Mouse (Mus musculus) ES-CJ7 (cell line): ENCODE measurements at regions not wholly inside any gene's neighbourhood (a gene's known extent, or its start where the extent isn't known, plus 50 kb on each side); places are given as distances from the start of the nearest gene placed in this dataset.
"Not testable (repeated sequence)": the region's sequence is repeated elsewhere in the genome, so short reads cannot be mapped to it uniquely, and the experiment has no call there.

Experiments used
- DNase-seq: peaks from one replicate; pipeline ENCODE4 v3.0.0; 2011; ENCODE audit warnings: low read depth, low spot score

- DNase-seq, result no peak
Observed at GRCm38 (mm10) chr15:41283199-41283598, 1149.0 kb downstream of the 9330182O14Rik start.

- DNase-seq, result peak; percentile 36
Observed at GRCm38 (mm10) chr15:41286809-41287413, 1152.7 kb downstream of the 9330182O14Rik start.

- no peak for DNase-seq
Observed at GRCm38 (mm10) chr15:41297419-41297818, 1163.3 kb downstream of the 9330182O14Rik start.

- no peak for DNase-seq
Observed at GRCm38 (mm10) chr15:41306638-41307037, 1172.5 kb downstream of the 9330182O14Rik start.

- DNase-seq, result no peak
Observed at GRCm38 (mm10) chr15:41311728-41312320, 1177.7 kb downstream of the 9330182O14Rik start.

GRCm38 (mm10) chr15:41314916-41315315, 1180.8 kb downstream of the 9330182O14Rik start:
- DNase-seq, result peak; percentile 60

- DNase-seq, result peak; percentile 69
Observed at GRCm38 (mm10) chr15:41325633-41326252, 1191.6 kb downstream of the 9330182O14Rik start.

- no peak for DNase-seq
Observed at GRCm38 (mm10) chr15:41329286-41329685, 1195.1 kb downstream of the 9330182O14Rik start.

GRCm38 (mm10) chr15:41330085-41330484, 1195.9 kb downstream of the 9330182O14Rik start:
- DNase-seq, result peak; percentile 74

GRCm38 (mm10) chr15:41332451-41332850, 1198.3 kb downstream of the 9330182O14Rik start:
- DNase-seq, result no peak

- DNase-seq, result no peak
Observed at GRCm38 (mm10) chr15:41333165-41333564, 1199.0 kb downstream of the 9330182O14Rik start.

- not testable (repeated sequence) for DNase-seq
Observed at GRCm38 (mm10) chr15:41340621-41341020, 1206.5 kb downstream of the 9330182O14Rik start.

GRCm38 (mm10) chr15:41345554-41345953, 1211.4 kb downstream of the 9330182O14Rik start:
- DNase-seq, result peak; percentile 38

GRCm38 (mm10) chr15:41347221-41347620, 1213.1 kb downstream of the 9330182O14Rik start:
- peak; percentile 51 for DNase-seq

GRCm38 (mm10) chr15:41352129-41352528, 1218.0 kb downstream of the 9330182O14Rik start:
- DNase-seq, result peak; percentile 96

GRCm38 (mm10) chr15:41359276-41359675, 1225.1 kb downstream of the 9330182O14Rik start:
- DNase-seq, result no peak

GRCm38 (mm10) chr15:41374669-41375068, 1240.5 kb downstream of the 9330182O14Rik start:
- no peak for DNase-seq

- no peak for DNase-seq
Observed at GRCm38 (mm10) chr15:41375906-41376305, 1241.7 kb downstream of the 9330182O14Rik start.

GRCm38 (mm10) chr15:41379637-41380036, 1245.5 kb downstream of the 9330182O14Rik start:
- no peak for DNase-seq

GRCm38 (mm10) chr15:41380429-41380828, 1246.3 kb downstream of the 9330182O14Rik start:
- DNase-seq, result no peak

- peak; percentile 9 for DNase-seq
Observed at GRCm38 (mm10) chr15:41390699-41391098, 1256.5 kb downstream of the 9330182O14Rik start.
